Mouse (Mus musculus): ENCODE data around the gene Etfrf1.

- TF ChIP-seq EP300 (IDR thresholded peaks at IDR 0.05; ENCODE audit: low read depth) (no peak), CTCF (IDR thresholded peaks at IDR 0.05; ENCODE audit: low read depth) (no peak)
These were observed 12.8 kb upstream of the Etfrf1 start for GRCm38 (mm10) chr6:145197949-145198686.

Data from heart, postnatal 0 days (tissue).